In genomic region chr6:30579961-30580840, GRCm38 (mm10) we compare ENCODE assay signal across 13 mouse cellular contexts. TPM values are rescaled to one million over a fixed set of nuclear protein-coding genes. Genes with fewer than 3 reads are reported as not detected.
DNase-seq lines count a peak whose midpoint lies in the region; ATAC-seq and TF ChIP-seq lines count a peak whose summit lies in the region.
"Had no signal": no experiment of that assay in that cellular context is flagged by ENCODE, and none has a peak within 500 bp of the region (broad histone marks: within the 10 kb centered on the region; RNA-seq: fewer than 3 reads in every experiment).

No protein-coding gene starts in this region.

- H3K9me3 ChIP-seq in lung, postnatal 0 days (ENCODE audit: low read length), result no peaks in the 10 kb centered on the region
- no peaks in the 10 kb centered on the region for H3K9me3 ChIP-seq in forebrain, embryonic 12.5 days
- H3K9me3 ChIP-seq in limb, embryonic 12.5 days, result no peaks in the 10 kb centered on the region
- H3K9me3 ChIP-seq: heart, embryonic 13.5 days; liver, embryonic 13.5 days had no signal

- peak; percentile 49 for DNase-seq in lung, postnatal 0 days (ENCODE audit: low spot score)
- no peak for DNase-seq in lung, postnatal 4 days
- peak; percentile 55 for DNase-seq in telencephalon, adult 2 months (ENCODE audit: low read depth, low spot score)
- no peak for DNase-seq in ovary, postnatal 36 days (ENCODE audit: low spot score)
- DNase-seq in gastrocnemius, postnatal 14 days, result no peak
- DNase-seq: cerebellum, adult 11-12 months; kidney, postnatal 14 days; liver, embryonic 13.5 days; thymus, postnatal 14 days had no signal

- no peak for TF ChIP-seq EP300 in lung, postnatal 0 days (IDR thresholded peaks at IDR 0.05)

- H3K9ac ChIP-seq in lung, postnatal 0 days (replicated peaks; ENCODE audit: low read depth), result no peak overlapping the region
- H3K9ac ChIP-seq in forebrain, embryonic 12.5 days, result peak overlapping the region; percentile 36; the same call in 1 of the 2 replicates
- H3K9ac ChIP-seq in limb, embryonic 12.5 days (replicated peaks), result no peak overlapping the region
- H3K9ac ChIP-seq: heart, embryonic 13.5 days; liver, embryonic 13.5 days had no signal

- intact Hi-C loops in gastrocnemius, postnatal 14 days (cut with DNase I; ENCODE audit: low total_unique reads), result no loop called here

- no peak for TF ChIP-seq CTCF in lung, postnatal 0 days (IDR thresholded peaks at IDR 0.05)

- no peaks in the 10 kb centered on the region for H3K4me1 ChIP-seq in lung, postnatal 0 days (ENCODE audit: insufficient read depth, low read depth, low read length)
- peaks cover 24% of the 10 kb centered on the region for H3K4me1 ChIP-seq in forebrain, embryonic 12.5 days
- H3K4me1 ChIP-seq in limb, embryonic 12.5 days (replicated peaks), result peaks cover 36% of the 10 kb centered on the region
- H3K4me1 ChIP-seq: liver, embryonic 13.5 days had no signal

- H3K4me2 ChIP-seq in lung, postnatal 0 days (replicated peaks; ENCODE audit: low read depth, low read length), result no peak overlapping the region
- peak overlapping the region; percentile 32 for H3K4me2 ChIP-seq in forebrain, embryonic 12.5 days
- H3K4me2 ChIP-seq in limb, embryonic 12.5 days, result no peak overlapping the region
- H3K4me2 ChIP-seq: heart, embryonic 13.5 days; liver, embryonic 13.5 days had no signal

- H3K36me3 ChIP-seq in lung, postnatal 0 days (ENCODE audit: insufficient read depth, low read length), result no peaks in the 10 kb centered on the region
- no peaks in the 10 kb centered on the region for H3K36me3 ChIP-seq in forebrain, embryonic 12.5 days (replicated peaks)
- no peaks in the 10 kb centered on the region for H3K36me3 ChIP-seq in limb, embryonic 12.5 days
- H3K36me3 ChIP-seq: heart, embryonic 13.5 days; liver, embryonic 13.5 days had no signal

- no peaks in the 10 kb centered on the region for H3K27me3 ChIP-seq in lung, postnatal 0 days (replicated peaks; ENCODE audit: insufficient read depth, low read length)
- no peaks in the 10 kb centered on the region for H3K27me3 ChIP-seq in forebrain, embryonic 12.5 days
- no peaks in the 10 kb centered on the region for H3K27me3 ChIP-seq in limb, embryonic 12.5 days
- H3K27me3 ChIP-seq: heart, embryonic 13.5 days; liver, embryonic 13.5 days had no signal

- H3K4me3 ChIP-seq in lung, postnatal 0 days (ENCODE audit: low read depth, low read length), result no peak overlapping the region
- H3K4me3 ChIP-seq in forebrain, embryonic 12.5 days (replicated peaks), result no peak overlapping the region
- no peak overlapping the region for H3K4me3 ChIP-seq in limb, embryonic 12.5 days (replicated peaks)
- H3K4me3 ChIP-seq: heart, embryonic 13.5 days; liver, embryonic 13.5 days had no signal

- WGBS in lung, postnatal 0 days, result 63% methylated on average over 17 of the region's 17 CpGs
- WGBS in forebrain, embryonic 12.5 days, result 21% methylated on average over 17 of the region's 17 CpGs
- 42% methylated on average over 17 of the region's 17 CpGs for WGBS in limb, embryonic 12.5 days

- no peak overlapping the region for H3K27ac ChIP-seq in lung, postnatal 0 days (ENCODE audit: low read length)
- H3K27ac ChIP-seq in forebrain, embryonic 12.5 days, result peak overlapping the region; percentile 91
- H3K27ac ChIP-seq in limb, embryonic 12.5 days, result peak overlapping the region; percentile 78
- H3K27ac ChIP-seq: heart, embryonic 13.5 days; liver, embryonic 13.5 days had no signal

- no peak for ATAC-seq in lung, postnatal 0 days
- ATAC-seq in forebrain, embryonic 12.5 days (ENCODE audit: low FRiP score), result peak; percentile 78
- no peak for ATAC-seq in limb, embryonic 12.5 days (ENCODE audit: insufficient number of reproducible peaks, insufficient read depth, low FRiP score, low TSS enrichment, low read depth)

RNA-seq across cellular contexts. Expression of gene Cpa4, which starts 12.0 kb away (rescaled TPM):
- 0.05 and 0.07 TPM in 2 replicates for polyA plus RNA-seq in lung, postnatal 0 days (2015; fragmentation: Nextera tagmentation; extraction: Ambion mirVana)
- polyA plus RNA-seq in forebrain, embryonic 12.5 days (2016; fragmentation: Nextera tagmentation; extraction: Ambion mirVana), result 4.7 and 5.2 TPM in 2 replicates
- polyA plus RNA-seq in limb, embryonic 12.5 days (2016; fragmentation: Nextera tagmentation; extraction: Ambion mirVana), result 1.9 TPM in 2 replicates
- under 1 TPM; 0.13 to 0.25 TPM for total RNA-seq in gastrocnemius, postnatal 14 days (2021)
- total RNA-seq: monocyte, adult 5-6 weeks had no signal

RNA-seq across cellular contexts. Expression of gene Cpa5, which starts 30.6 kb away (rescaled TPM):
- not detected in 2 replicates for polyA plus RNA-seq in lung, postnatal 0 days (2015; fragmentation: Nextera tagmentation; extraction: Ambion mirVana)
- 0.21 and 0.24 TPM in 2 replicates for polyA plus RNA-seq in forebrain, embryonic 12.5 days (2016; fragmentation: Nextera tagmentation; extraction: Ambion mirVana)
- 0.14 and 0.33 TPM in 2 replicates for polyA plus RNA-seq in limb, embryonic 12.5 days (2016; fragmentation: Nextera tagmentation; extraction: Ambion mirVana)
- under 1 TPM; 0.31 to 0.43 TPM for total RNA-seq in gastrocnemius, postnatal 14 days (2021)
- total RNA-seq: monocyte, adult 5-6 weeks had no signal
- polyA plus RNA-seq: liver, embryonic 13.5 days had no signal

RNA-seq across cellular contexts. Expression of gene Cpa2, which starts 38.8 kb away (rescaled TPM):
- polyA plus RNA-seq in lung, postnatal 0 days (2015; fragmentation: Nextera tagmentation; extraction: Ambion mirVana), result 2.7 and 3.0 TPM in 2 replicates
- 4.6 and 7.0 TPM in 2 replicates for polyA plus RNA-seq in forebrain, embryonic 12.5 days (2016; fragmentation: Nextera tagmentation; extraction: Ambion mirVana)
- polyA plus RNA-seq in limb, embryonic 12.5 days (2016; fragmentation: Nextera tagmentation; extraction: Ambion mirVana), result 23.7 and 28.1 TPM in 2 replicates
- 1 to 10 TPM in 1 of 2 experiments, not detected in 1; 1.3 TPM for total RNA-seq in gastrocnemius, postnatal 14 days (2021)
- total RNA-seq: monocyte, adult 5-6 weeks had no signal

RNA-seq across cellular contexts. Expression of gene Cpa1, which starts 58.8 kb away (rescaled TPM):
- polyA plus RNA-seq in lung, postnatal 0 days (2015; fragmentation: Nextera tagmentation; extraction: Ambion mirVana), result 8.8 and 11.2 TPM in 2 replicates
- polyA plus RNA-seq in forebrain, embryonic 12.5 days (2016; fragmentation: Nextera tagmentation; extraction: Ambion mirVana), result 0.24 TPM in 1 of 2 replicates, not detected in the other
- polyA plus RNA-seq in limb, embryonic 12.5 days (2016; fragmentation: Nextera tagmentation; extraction: Ambion mirVana), result 0.40 and 0.64 TPM in 2 replicates
- total RNA-seq in gastrocnemius, postnatal 14 days (2021), result not detected
- total RNA-seq: monocyte, adult 5-6 weeks had no signal

Comparison
In these comparisons a context has a peak if more than half of its experiments do, and no peak if none do; other contexts are left out.
1. DNase-seq: peak in lung, postnatal 0 days (single experiment) and telencephalon, adult 2 months (single experiment); none in lung, postnatal 4 days (0 of 2), ovary, postnatal 36 days (single experiment) and gastrocnemius, postnatal 14 days (single experiment).